Mouse (Mus musculus) spleen, adult 12 weeks (tissue): ENCODE data around the gene Rps16.

Experiments used
- DNase-seq: peaks from one replicate; pipeline ENCODE4 v3.0.0; 2022; ENCODE audit warnings: low spot score

Rps16 gene

GRCm38 (mm10) chr7:28390331-28390730 lies 39.9 kb downstream of the Rps16 start:
- no peak for DNase-seq

GRCm38 (mm10) chr7:28392429-28393271 lies 42.2 kb downstream of the Rps16 start, which contains the start of the genes Med29 and Paf1:
Gene Med29, minus strand, starts transcription at chr7:28392708.
Gene Paf1, plus strand, starts transcription at chr7:28392951.
- peak; percentile 93 for DNase-seq

- DNase-seq: no peak
These were observed 43.0 kb downstream of the Rps16 start for GRCm38 (mm10) chr7:28393272-28393951.

- no peak for DNase-seq
These were observed 45.0 kb downstream of the Rps16 start for GRCm38 (mm10) chr7:28395425-28395824.

GRCm38 (mm10) chr7:28398000-28398399 lies 47.5 kb downstream of the Rps16 start:
- DNase-seq: no peak

GRCm38 (mm10) chr7:28398696-28399340 lies 48.4 kb downstream of the Rps16 start:
- DNase-seq: no peak

- no peak for DNase-seq
These were observed 50.6 kb downstream of the Rps16 start for GRCm38 (mm10) chr7:28401030-28401429.

GRCm38 (mm10) chr7:28401942-28402341 lies 51.5 kb downstream of the Rps16 start:
- DNase-seq: no peak
